Mouse (Mus musculus) midbrain, embryonic 12.5 days (tissue): ENCODE results near the gene Mettl25. TPM values are rescaled to one million over a fixed set of nuclear protein-coding genes. Genes with fewer than 3 reads are reported as not detected.

ENCODE experiments used
- ATAC-seq: fragments of 200-750 bp; cut with Nextera tagmentation; 2 replicates; pipeline ENCODE4 v1.8.0; 2017; ENCODE audit warnings: low read depth, moderate TSS enrichment, moderate library complexity; ENCODE audit not compliant: low FRiP score
- H3K27ac ChIP-seq: fragments of 300-500 bp; sonication (generic); replicated peaks from 2 replicates; pipeline ENCODE4 v1.5.1; 2016; ENCODE audit warnings: mild to moderate bottlenecking
- H3K27me3 ChIP-seq: fragments of 300-500 bp; sonication (generic); 2 replicates; pipeline ENCODE4 v1.6.1; 2016; ENCODE audit warnings: mild to moderate bottlenecking
- H3K36me3 ChIP-seq: fragments of 300-500 bp; sonication (generic); 2 replicates; pipeline ENCODE4 v1.6.1; 2016
- H3K4me1 ChIP-seq: fragments of 300-500 bp; sonication (generic); 2 replicates; pipeline ENCODE4 v1.6.1; 2016
- H3K4me2 ChIP-seq: fragments of 300-500 bp; sonication (generic); replicated peaks from 2 replicates; pipeline ENCODE4 v1.6.1; 2016; ENCODE audit warnings: mild to moderate bottlenecking, moderate library complexity
- H3K4me3 ChIP-seq: fragments of 300-500 bp; sonication (generic); 2 replicates; pipeline ENCODE4 v1.5.1; 2016; ENCODE audit warnings: mild to moderate bottlenecking
- H3K9ac ChIP-seq: fragments of 300-500 bp; sonication (generic); replicated peaks from 2 replicates; pipeline ENCODE4 v1.6.1; 2016; ENCODE audit warnings: mild to moderate bottlenecking, moderate library complexity
- H3K9me3 ChIP-seq: fragments of 300-500 bp; sonication (generic); 2 replicates; pipeline ENCODE4 v1.6.1; 2016; ENCODE audit warnings: mild to moderate bottlenecking
- WGBS: fragments of 180-500 bp; shearing (Covaris S2); methylation state at CpG from one replicate; pipeline ENCODE4 v1.1.7; 2016; 5-methylcytosine and 5-hydroxymethylcytosine counted together
- polyA plus RNA-seq: library from polyadenylated mRNA; unstranded; fragments of >200 nt; fragmentation: Nextera tagmentation; extraction: Ambion mirVana; gene quantifications from 2 replicates; pipeline ENCODE4 v1.2.1, GENCODE M21; 2016

The Mettl25 gene
- polyA plus RNA-seq = 11.6 and 14.5 TPM in 2 replicates

- Histone ChIP-seq H3K4me2 (peak within 1 kb of the TSS; percentile 70), H3K27ac (peak within 1 kb of the TSS; percentile 96), H3K27me3 (no peaks in the 10 kb centered on the region), H3K36me3 (peaks cover 31% of the 10 kb centered on the region), H3K4me3 (peak within 1 kb of the TSS; percentile 82), H3K9ac (peak within 1 kb of the TSS; percentile 74), H3K4me1 (peaks cover 6% of the 10 kb centered on the region), H3K9me3 (no peaks in the 10 kb centered on the region)
- ATAC-seq = peak; percentile 99
- under 1% methylated on average over 90 of the region's 90 CpGs for WGBS
Measured at GRCm38 (mm10) chr10:105840928-105841888, at the start of gene Mettl25, which contains the start of gene Ccdc59. Mettl25 (minus strand) TSS chr10:105841380. Ccdc59 (plus strand) TSS chr10:105841067.

- Histone ChIP-seq H3K4me3 (no peak overlapping the region), H3K36me3 (no peaks in the 10 kb centered on the region), H3K4me2 (no peak overlapping the region), H3K27ac (no peak overlapping the region), H3K4me1 (no peaks in the 10 kb centered on the region), H3K27me3 (no peaks in the 10 kb centered on the region), H3K9ac (no peak overlapping the region), H3K9me3 (no peaks in the 10 kb centered on the region)
- ATAC-seq = no peak
- WGBS = 48% methylated on average over 4 of the region's 4 CpGs
Measured at GRCm38 (mm10) chr10:105867312-105867711, 26.1 kb upstream of the Mettl25 start.

GRCm38 (mm10) chr10:105851136-105851535, 10.0 kb upstream of the Mettl25 start:
- Histone ChIP-seq H3K4me2 (no peak overlapping the region), H3K27me3 (no peaks in the 10 kb centered on the region), H3K36me3 (peaks cover 38% of the 10 kb centered on the region), H3K9me3 (no peaks in the 10 kb centered on the region), H3K27ac (no peak overlapping the region), H3K4me3 (no peak overlapping the region), H3K4me1 (no peaks in the 10 kb centered on the region), H3K9ac (no peak overlapping the region)
- no peak for ATAC-seq
- WGBS = 89% methylated on average over 4 of the region's 4 CpGs

- Histone ChIP-seq H3K4me3 (no peak overlapping the region), H3K4me2 (no peak overlapping the region), H3K4me1 (no peaks in the 10 kb centered on the region), H3K9me3 (no peaks in the 10 kb centered on the region), H3K9ac (no peak overlapping the region), H3K27me3 (no peaks in the 10 kb centered on the region), H3K36me3 (peaks cover 46% of the 10 kb centered on the region), H3K27ac (no peak overlapping the region)
- no peak for ATAC-seq
- WGBS = 92% methylated on average over 5 of the region's 5 CpGs
Measured at GRCm38 (mm10) chr10:105850286-105850685, 9.1 kb upstream of the Mettl25 start.

- Histone ChIP-seq H3K27me3 (no peaks in the 10 kb centered on the region), H3K36me3 (peaks cover 41% of the 10 kb centered on the region), H3K9me3 (no peaks in the 10 kb centered on the region), H3K4me1 (peaks cover 6% of the 10 kb centered on the region), H3K27ac (no peak overlapping the region), H3K4me3 (no peak overlapping the region), H3K4me2 (peak overlapping the region; percentile 70), H3K9ac (no peak overlapping the region)
- no peak for ATAC-seq
- WGBS = 84% methylated on average over 7 of the region's 7 CpGs
Measured at GRCm38 (mm10) chr10:105842574-105842973, 1.4 kb upstream of the Mettl25 start.

- 64% methylated on average over 10 of the region's 10 CpGs for WGBS
- no peak overlapping the region for H3K4me2 ChIP-seq
- no peaks in the 10 kb centered on the region for H3K9me3 ChIP-seq
- H3K4me1 ChIP-seq = no peaks in the 10 kb centered on the region
- H3K36me3 ChIP-seq = no peaks in the 10 kb centered on the region
- H3K4me3 ChIP-seq = no peak overlapping the region
- no peak overlapping the region for H3K27ac ChIP-seq
- ATAC-seq = peak; percentile 77
- H3K27me3 ChIP-seq = no peaks in the 10 kb centered on the region
- no peak overlapping the region for H3K9ac ChIP-seq
Measured at GRCm38 (mm10) chr10:105834627-105835228, 6.5 kb downstream of the Mettl25 start.

- Histone ChIP-seq H3K4me2 (no peak overlapping the region), H3K36me3 (no peaks in the 10 kb centered on the region), H3K27me3 (no peaks in the 10 kb centered on the region), H3K27ac (no peak overlapping the region), H3K9ac (no peak overlapping the region), H3K9me3 (no peaks in the 10 kb centered on the region), H3K4me3 (no peak overlapping the region), H3K4me1 (no peaks in the 10 kb centered on the region)
- 92% methylated on average over 7 of the region's 7 CpGs for WGBS
- no peak for ATAC-seq
Measured at GRCm38 (mm10) chr10:105806259-105807010, 34.7 kb downstream of the Mettl25 start.

- no peak for ATAC-seq
- no peaks in the 10 kb centered on the region for H3K9me3 ChIP-seq
- no peaks in the 10 kb centered on the region for H3K4me1 ChIP-seq
- no peak overlapping the region for H3K9ac ChIP-seq
- H3K27me3 ChIP-seq = no peaks in the 10 kb centered on the region
- H3K36me3 ChIP-seq = no peaks in the 10 kb centered on the region
- H3K4me2 ChIP-seq = no peak overlapping the region
- H3K27ac ChIP-seq = no peak overlapping the region
- 90% methylated on average over 2 of the region's 2 CpGs for WGBS
- H3K4me3 ChIP-seq = no peak overlapping the region
Measured at GRCm38 (mm10) chr10:105803461-105803860, 37.7 kb downstream of the Mettl25 start.

GRCm38 (mm10) chr10:105802132-105802531, 39.0 kb downstream of the Mettl25 start:
- no peak overlapping the region for H3K9ac ChIP-seq
- no peak overlapping the region for H3K4me3 ChIP-seq
- H3K27ac ChIP-seq = no peak overlapping the region
- no peak for ATAC-seq
- H3K4me2 ChIP-seq = no peak overlapping the region
- no peaks in the 10 kb centered on the region for H3K4me1 ChIP-seq
- 97% methylated on average over 6 of the region's 6 CpGs for WGBS
- H3K9me3 ChIP-seq = no peaks in the 10 kb centered on the region
- no peaks in the 10 kb centered on the region for H3K36me3 ChIP-seq
- no peaks in the 10 kb centered on the region for H3K27me3 ChIP-seq

- H3K27me3 ChIP-seq = no peaks in the 10 kb centered on the region
- ATAC-seq = peak; percentile 27; the same call in 1 of the 2 replicates
- H3K36me3 ChIP-seq = no peaks in the 10 kb centered on the region
- no peak overlapping the region for H3K27ac ChIP-seq
- no peak overlapping the region for H3K4me3 ChIP-seq
- WGBS = 93% methylated on average over 6 of the region's 6 CpGs
- no peak overlapping the region for H3K9ac ChIP-seq
- H3K4me2 ChIP-seq = no peak overlapping the region
- H3K9me3 ChIP-seq = no peaks in the 10 kb centered on the region
- H3K4me1 ChIP-seq = no peaks in the 10 kb centered on the region
Measured at GRCm38 (mm10) chr10:105801147-105801546, 40.0 kb downstream of the Mettl25 start.

GRCm38 (mm10) chr10:105797250-105797924, 43.8 kb downstream of the Mettl25 start:
- H3K27ac ChIP-seq = no peak overlapping the region
- H3K9me3 ChIP-seq = no peaks in the 10 kb centered on the region
- no peaks in the 10 kb centered on the region for H3K27me3 ChIP-seq
- no peaks in the 10 kb centered on the region for H3K4me1 ChIP-seq
- WGBS = 88% methylated on average over 8 of the region's 8 CpGs
- no peak overlapping the region for H3K4me3 ChIP-seq
- H3K36me3 ChIP-seq = 0 out of 2 replicates have a peak, but pooled peaks cover 5% of the 10 kb centered on the region
- ATAC-seq = no peak
- H3K9ac ChIP-seq = no peak overlapping the region
- no peak overlapping the region for H3K4me2 ChIP-seq
